Mouse (Mus musculus): ENCODE results near the gene Rpl13. TPM values are rescaled to one million over a fixed set of nuclear protein-coding genes. Genes with fewer than 3 reads are reported as not detected.

The Rpl13 gene
- polyA plus RNA-seq (2014; fragmentation: Nextera tagmentation; extraction: Ambion mirVana), result 1,906 and 1,976 TPM in 2 replicates

DNA sequence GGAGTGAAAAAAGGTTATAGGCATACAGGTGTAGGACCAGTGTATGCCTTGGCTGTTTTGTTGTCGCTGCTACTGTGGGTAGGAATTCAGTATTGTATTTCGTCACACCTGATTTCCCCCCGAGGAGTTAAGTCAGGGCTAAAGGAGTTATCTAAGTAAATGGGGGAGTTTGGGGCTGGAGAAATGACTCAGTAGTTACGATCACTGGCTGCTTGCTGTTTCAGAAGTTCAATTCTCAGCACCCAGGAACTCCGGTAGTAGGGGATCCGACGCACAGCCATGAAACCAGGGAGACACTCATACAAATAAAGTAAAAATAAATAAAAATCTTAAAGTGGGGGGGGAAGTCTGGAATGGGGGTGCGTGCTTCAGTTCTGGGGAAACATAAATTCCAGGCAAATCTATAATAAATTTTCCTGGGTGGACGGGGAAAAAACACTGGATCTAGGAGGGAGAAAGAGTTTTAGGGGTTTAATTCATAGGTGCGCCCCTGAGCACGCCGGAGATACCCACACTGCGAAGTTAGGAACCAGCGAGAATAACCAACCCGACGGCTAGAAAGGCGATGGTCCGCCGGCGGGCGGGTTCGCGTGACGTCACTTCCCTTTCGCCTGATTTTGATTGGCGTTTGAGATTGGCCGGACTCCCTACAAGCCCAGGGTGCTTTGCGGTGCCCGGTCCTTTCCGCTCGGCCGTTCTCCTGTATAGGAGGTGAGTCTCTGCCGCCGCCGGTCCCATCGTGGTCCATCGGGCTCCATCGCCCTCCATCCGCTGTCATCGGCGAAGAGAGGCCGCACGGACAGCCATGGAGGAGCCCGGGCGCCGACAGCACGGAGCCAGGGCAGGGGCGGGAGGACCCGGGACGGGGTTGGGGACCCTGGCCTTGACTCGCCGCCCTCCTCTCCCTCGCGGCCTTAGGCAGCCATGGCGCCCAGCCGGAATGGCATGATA is at the start of gene Rpl13:
Gene Rpl13 (plus strand): TSS at position 616 of the 951 bp plus-strand sequence.
- no peaks in the 10 kb centered on the region for H3K9me3 ChIP-seq (ENCODE audit: control insufficient read depth, low read length)
- 2% methylated on average over 53 of the region's 56 CpGs for WGBS
- peak within 1 kb of the TSS; percentile 99 for H3K9ac ChIP-seq (ENCODE audit: low read length)
- peak within 1 kb of the TSS; percentile 85 for H3K4me3 ChIP-seq (ENCODE audit: low read depth, low read length)
- peaks cover 41% of the 10 kb centered on the region for H3K36me3 ChIP-seq (ENCODE audit: control insufficient read depth, insufficient read depth, low read length)
- DNase-seq (ENCODE audit: low spot score) (peak; percentile 99), ATAC-seq (replicated peaks; ENCODE audit: low FRiP score, low TSS enrichment, low read depth) (peak; percentile 92)
- H3K4me1 ChIP-seq (replicated peaks; ENCODE audit: control insufficient read depth, insufficient read depth, low read length), result peaks cover 8% of the 10 kb centered on the region
- peak within 1 kb of the TSS; percentile 94 for H3K4me2 ChIP-seq (ENCODE audit: low read length)
- no peaks in the 10 kb centered on the region for H3K27me3 ChIP-seq (replicated peaks; ENCODE audit: control insufficient read depth, insufficient read depth, low read length)
- peak within 1 kb of the TSS; percentile 89 for H3K27ac ChIP-seq (ENCODE audit: low read depth)

DNA sequence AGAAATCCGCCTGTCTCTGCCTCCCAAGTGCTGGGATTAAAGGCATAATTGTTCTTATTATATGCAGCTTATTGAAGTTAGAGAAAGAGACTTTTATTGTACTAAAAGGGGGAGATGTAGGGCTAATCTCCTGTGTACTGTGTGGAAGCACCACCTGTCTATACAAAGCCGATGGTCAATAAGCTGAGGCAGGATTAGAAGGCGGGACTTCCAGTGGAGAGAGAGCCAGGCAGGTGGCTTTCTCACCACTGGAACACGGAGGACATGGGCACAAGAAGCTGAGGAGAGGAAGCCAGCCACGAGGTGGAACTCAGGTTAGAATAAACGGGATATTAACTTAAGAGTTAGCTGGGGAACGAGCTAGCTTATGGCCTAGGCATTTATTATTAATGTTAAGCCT is 39.4 kb upstream of the Rpl13 start, which contains the start of gene Spg7:
Gene Spg7 (plus strand): TSS at position 222 of the 400 bp plus-strand sequence.
- DNase-seq (ENCODE audit: low spot score), result no peak
- Histone ChIP-seq H3K27ac (ENCODE audit: low read depth) (no peak within 1 kb of the TSS), H3K27me3 (replicated peaks; ENCODE audit: control insufficient read depth, insufficient read depth, low read length) (no peaks in the 10 kb centered on the region), H3K36me3 (ENCODE audit: control insufficient read depth, insufficient read depth, low read length) (peaks cover 5% of the 10 kb centered on the region; the same call in 1 of the 2 replicates), H3K4me2 (ENCODE audit: low read length) (no peak within 1 kb of the TSS), H3K9me3 (ENCODE audit: control insufficient read depth, low read length) (no peaks in the 10 kb centered on the region), H3K4me1 (replicated peaks; ENCODE audit: control insufficient read depth, insufficient read depth, low read length) (peaks cover 16% of the 10 kb centered on the region), H3K9ac (ENCODE audit: low read length) (no peak within 1 kb of the TSS), H3K4me3 (ENCODE audit: low read depth, low read length) (no peak within 1 kb of the TSS)
- no peak for ATAC-seq (replicated peaks; ENCODE audit: low FRiP score, low TSS enrichment, low read depth)
- WGBS, result 75% methylated on average over 7 of the region's 7 CpGs

DNA sequence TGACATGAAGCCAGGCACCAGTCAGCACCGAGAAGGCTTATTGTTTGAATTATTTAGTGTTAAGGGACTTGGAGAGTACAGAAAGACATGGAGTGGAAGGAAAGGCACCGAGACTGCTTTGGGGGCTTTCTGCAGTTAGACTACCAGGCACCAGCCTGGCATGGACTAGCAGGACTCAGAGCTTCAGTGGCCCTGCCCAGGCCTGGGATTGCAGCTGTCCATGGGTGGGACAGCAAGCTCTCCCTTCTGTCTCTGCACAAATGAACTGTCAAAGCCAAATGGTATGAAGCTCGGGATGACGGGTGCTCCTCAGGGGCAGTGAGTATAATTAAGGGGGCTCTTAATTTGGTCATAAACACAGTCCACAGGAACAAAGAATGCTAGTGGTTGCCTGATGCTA is 38.1 kb upstream of the Rpl13 start:
- peaks cover 9% of the 10 kb centered on the region for H3K36me3 ChIP-seq (ENCODE audit: control insufficient read depth, insufficient read depth, low read length)
- H3K27ac ChIP-seq (ENCODE audit: low read depth), result no peak overlapping the region
- H3K4me2 ChIP-seq (ENCODE audit: low read length), result peak overlapping the region; percentile 59; the same call in 1 of the 2 replicates
- no peaks in the 10 kb centered on the region for H3K27me3 ChIP-seq (replicated peaks; ENCODE audit: control insufficient read depth, insufficient read depth, low read length)
- ATAC-seq (replicated peaks; ENCODE audit: low FRiP score, low TSS enrichment, low read depth) (no peak), DNase-seq (ENCODE audit: low spot score) (no peak)
- H3K4me1 ChIP-seq (replicated peaks; ENCODE audit: control insufficient read depth, insufficient read depth, low read length), result peaks cover 16% of the 10 kb centered on the region
- WGBS, result 80% methylated on average over 4 of the region's 4 CpGs
- no peak overlapping the region for H3K4me3 ChIP-seq (ENCODE audit: low read depth, low read length)
- H3K9me3 ChIP-seq (ENCODE audit: control insufficient read depth, low read length), result no peaks in the 10 kb centered on the region
- H3K9ac ChIP-seq (ENCODE audit: low read length), result no peak overlapping the region

DNA sequence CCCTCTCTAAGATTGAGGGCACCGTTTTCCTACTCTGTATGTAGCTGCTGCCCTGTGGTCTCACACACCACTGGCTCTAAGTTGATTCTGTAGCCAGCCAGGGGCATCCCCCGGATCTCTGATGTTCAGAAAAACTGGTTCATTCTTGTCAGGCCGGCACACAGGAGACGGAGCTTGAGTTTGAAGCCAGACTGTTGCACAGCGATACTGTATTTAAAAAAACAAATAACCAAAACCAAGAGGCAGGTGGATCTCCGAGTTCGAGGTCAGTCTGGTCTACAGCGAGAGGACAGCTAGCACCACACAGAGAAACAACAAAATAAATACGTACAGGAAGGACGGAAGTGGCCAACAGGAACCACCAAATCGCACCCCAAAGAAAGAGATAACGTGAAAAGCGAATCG is 37.3 kb upstream of the Rpl13 start:
- DNase-seq (ENCODE audit: low spot score) (peak; percentile 76), ATAC-seq (replicated peaks; ENCODE audit: low FRiP score, low TSS enrichment, low read depth) (peak; percentile 28; the same call in 1 of the 2 replicates)
- peaks cover 16% of the 10 kb centered on the region for H3K4me1 ChIP-seq (replicated peaks; ENCODE audit: control insufficient read depth, insufficient read depth, low read length)
- H3K27ac ChIP-seq (ENCODE audit: low read depth), result peak overlapping the region; percentile 85
- WGBS, result under 1% methylated on average over 14 of the region's 14 CpGs
- peak overlapping the region; percentile 85 for H3K4me3 ChIP-seq (ENCODE audit: low read depth, low read length)
- H3K27me3 ChIP-seq (replicated peaks; ENCODE audit: control insufficient read depth, insufficient read depth, low read length), result no peaks in the 10 kb centered on the region
- H3K9ac ChIP-seq (ENCODE audit: low read length), result peak overlapping the region; percentile 94
- no peaks in the 10 kb centered on the region for H3K9me3 ChIP-seq (ENCODE audit: control insufficient read depth, low read length)
- peak overlapping the region; percentile 59 for H3K4me2 ChIP-seq (ENCODE audit: low read length)
- H3K36me3 ChIP-seq (ENCODE audit: control insufficient read depth, insufficient read depth, low read length), result peaks cover 9% of the 10 kb centered on the region

DNA sequence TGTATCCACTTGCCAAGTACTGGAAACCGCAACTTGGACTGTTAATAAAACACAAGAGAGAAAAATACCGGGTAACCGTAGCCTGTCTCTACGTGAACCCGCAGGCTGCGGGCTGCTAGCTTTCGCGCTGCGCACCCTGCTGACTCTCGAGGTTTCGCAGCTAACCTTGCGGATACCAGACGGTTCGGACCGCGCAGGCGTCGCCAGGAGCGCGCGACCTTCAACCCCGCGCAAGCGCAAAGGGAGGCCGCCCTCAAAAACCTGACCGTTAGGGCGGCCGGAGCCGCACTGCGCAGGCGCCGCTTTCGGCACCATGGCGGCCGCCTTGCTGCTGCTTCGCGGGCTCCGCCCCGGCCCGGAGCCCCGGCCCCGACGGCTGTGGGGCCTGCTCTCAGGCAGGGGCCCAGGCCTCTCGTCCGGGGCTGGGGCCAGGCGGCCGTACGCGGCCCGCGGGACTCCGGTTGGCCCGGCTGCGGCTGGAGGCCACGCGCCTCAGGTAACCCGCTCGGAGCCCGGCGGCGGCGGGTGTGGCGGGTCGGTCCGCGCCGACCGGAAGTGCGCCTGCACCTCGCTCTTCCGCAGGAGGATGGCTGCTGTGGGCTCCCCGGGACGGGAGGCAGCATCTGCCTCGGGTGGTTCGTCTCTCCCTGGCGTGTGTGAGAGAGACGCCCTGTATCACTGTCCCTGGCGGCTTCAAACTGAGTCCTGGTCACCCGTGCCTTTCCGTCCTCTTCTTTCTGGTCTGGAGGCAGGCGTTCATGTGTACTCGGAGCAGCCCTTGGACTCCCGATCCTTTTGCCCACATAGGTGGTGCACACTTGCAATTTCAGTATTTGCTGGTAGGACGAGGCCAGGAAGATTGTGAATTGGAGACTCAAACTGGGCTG is 36.7 kb upstream of the Rpl13 start:
- H3K27me3 ChIP-seq (replicated peaks; ENCODE audit: control insufficient read depth, insufficient read depth, low read length), result no peaks in the 10 kb centered on the region
- H3K27ac ChIP-seq (ENCODE audit: low read depth), result peak overlapping the region; percentile 85
- H3K36me3 ChIP-seq (ENCODE audit: control insufficient read depth, insufficient read depth, low read length), result peaks cover 14% of the 10 kb centered on the region
- H3K4me1 ChIP-seq (replicated peaks; ENCODE audit: control insufficient read depth, insufficient read depth, low read length), result peaks cover 16% of the 10 kb centered on the region
- peak overlapping the region; percentile 94 for H3K9ac ChIP-seq (ENCODE audit: low read length)
- H3K4me3 ChIP-seq (ENCODE audit: low read depth, low read length), result peak overlapping the region; percentile 85
- DNase-seq (ENCODE audit: low spot score), result peak; percentile 93
- H3K9me3 ChIP-seq (ENCODE audit: control insufficient read depth, low read length), result no peaks in the 10 kb centered on the region
- peak; percentile 95 for ATAC-seq (replicated peaks; ENCODE audit: low FRiP score, low TSS enrichment, low read depth)
- 1% methylated on average over 72 of the region's 84 CpGs for WGBS
- H3K4me2 ChIP-seq (ENCODE audit: low read length), result peak overlapping the region; percentile 91

DNA sequence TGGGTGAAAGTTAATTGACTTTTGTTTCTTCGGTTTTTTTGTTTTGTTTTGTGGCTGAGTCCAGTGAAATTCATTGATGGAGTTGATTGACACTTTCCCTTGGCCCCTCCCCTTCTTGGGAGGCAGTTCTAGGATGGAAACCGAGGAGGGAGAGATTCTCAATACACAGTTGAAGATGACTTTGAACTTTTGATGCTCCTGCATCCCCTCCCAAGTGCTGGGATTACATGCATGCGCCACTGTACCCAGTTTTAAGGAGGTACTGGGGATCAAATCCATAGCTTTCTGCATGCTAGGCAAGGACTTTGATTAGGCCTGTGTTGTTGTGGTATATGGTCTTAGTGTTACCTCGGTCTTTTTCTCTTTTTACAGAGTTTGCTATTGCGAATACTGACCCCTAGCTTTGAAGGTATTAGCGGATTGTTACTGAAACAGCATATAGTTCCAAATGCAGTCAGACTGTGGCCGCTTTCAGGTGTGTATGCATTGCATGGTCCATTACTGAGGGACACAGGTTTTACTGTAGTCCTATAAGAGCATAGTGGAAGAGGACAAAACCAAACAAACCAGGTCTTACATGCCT is 36.0 kb upstream of the Rpl13 start:
- Histone ChIP-seq H3K9me3 (ENCODE audit: control insufficient read depth, low read length) (no peaks in the 10 kb centered on the region), H3K36me3 (ENCODE audit: control insufficient read depth, insufficient read depth, low read length) (peaks cover 17% of the 10 kb centered on the region), H3K4me3 (ENCODE audit: low read depth, low read length) (peak overlapping the region; percentile 85), H3K27me3 (replicated peaks; ENCODE audit: control insufficient read depth, insufficient read depth, low read length) (no peaks in the 10 kb centered on the region), H3K27ac (ENCODE audit: low read depth) (peak overlapping the region; percentile 85), H3K4me1 (replicated peaks; ENCODE audit: control insufficient read depth, insufficient read depth, low read length) (peaks cover 16% of the 10 kb centered on the region), H3K9ac (ENCODE audit: low read length) (peak overlapping the region; percentile 94), H3K4me2 (ENCODE audit: low read length) (peak overlapping the region; percentile 91)
- DNase-seq (ENCODE audit: low spot score) (no peak), ATAC-seq (replicated peaks; ENCODE audit: low FRiP score, low TSS enrichment, low read depth) (no peak)
- WGBS, result 40% methylated on average over 7 of the region's 7 CpGs

DNA sequence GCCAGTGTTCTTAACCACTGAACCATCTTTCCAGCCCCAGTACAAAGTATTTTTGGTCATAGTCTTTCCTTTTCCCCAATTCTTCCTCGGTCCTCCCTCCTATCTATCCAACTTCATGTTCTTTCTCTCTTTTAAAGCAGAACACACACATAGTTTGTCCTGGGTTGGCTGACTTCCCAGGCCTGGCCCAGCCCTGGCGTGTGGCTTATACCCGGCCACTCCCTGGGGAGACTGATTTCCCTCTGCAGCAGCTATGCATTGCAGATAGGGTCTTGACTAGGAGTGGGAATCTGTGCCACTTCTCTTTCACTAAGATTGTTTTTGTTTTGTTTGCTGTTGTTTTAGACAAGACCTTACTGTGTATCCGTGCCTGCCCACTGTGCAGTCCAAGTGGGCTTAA is 31.0 kb upstream of the Rpl13 start:
- Histone ChIP-seq H3K27me3 (replicated peaks; ENCODE audit: control insufficient read depth, insufficient read depth, low read length) (no peaks in the 10 kb centered on the region), H3K4me1 (replicated peaks; ENCODE audit: control insufficient read depth, insufficient read depth, low read length) (peaks cover 7% of the 10 kb centered on the region), H3K36me3 (ENCODE audit: control insufficient read depth, insufficient read depth, low read length) (peaks cover 60% of the 10 kb centered on the region), H3K4me3 (ENCODE audit: low read depth, low read length) (no peak overlapping the region), H3K4me2 (ENCODE audit: low read length) (no peak overlapping the region), H3K27ac (ENCODE audit: low read depth) (no peak overlapping the region), H3K9ac (ENCODE audit: low read length) (no peak overlapping the region), H3K9me3 (ENCODE audit: control insufficient read depth, low read length) (no peaks in the 10 kb centered on the region)
- no peak for DNase-seq (ENCODE audit: low spot score)
- 77% methylated on average over 4 of the region's 4 CpGs for WGBS
- no peak for ATAC-seq (replicated peaks; ENCODE audit: low FRiP score, low TSS enrichment, low read depth)

DNA sequence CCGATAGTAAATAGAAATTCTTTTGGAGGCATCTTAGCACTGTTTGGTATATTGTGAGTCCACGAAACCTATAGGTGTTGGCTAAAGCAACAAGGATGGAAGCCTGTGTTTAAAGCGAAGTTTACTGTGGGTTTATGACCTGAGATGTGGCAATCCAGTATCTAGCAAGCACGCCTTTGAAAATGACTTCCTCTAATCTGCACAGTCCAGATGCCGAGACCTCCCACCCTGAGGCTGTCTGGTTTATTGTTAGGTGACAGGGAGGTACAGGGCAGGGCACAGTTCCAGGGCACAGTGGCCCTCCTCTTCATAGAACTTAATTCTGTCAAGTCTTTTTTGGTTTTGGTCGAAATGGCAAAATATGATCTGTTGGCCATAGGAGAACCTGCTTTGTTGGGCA is 24.9 kb upstream of the Rpl13 start:
- H3K36me3 ChIP-seq (ENCODE audit: control insufficient read depth, insufficient read depth, low read length), result peaks cover 91% of the 10 kb centered on the region
- no peak for ATAC-seq (replicated peaks; ENCODE audit: low FRiP score, low TSS enrichment, low read depth)

More for the DNA sequence above, 24.9 kb upstream of the Rpl13 start:
- H3K9me3 ChIP-seq (ENCODE audit: control insufficient read depth, low read length), result no peaks in the 10 kb centered on the region
- H3K4me2 ChIP-seq (ENCODE audit: low read length), result no peak overlapping the region
- no peak overlapping the region for H3K27ac ChIP-seq (ENCODE audit: low read depth)
- no peak for DNase-seq (ENCODE audit: low spot score)
- H3K9ac ChIP-seq (ENCODE audit: low read length), result no peak overlapping the region
- 81% methylated on average over 6 of the region's 6 CpGs for WGBS
- H3K4me1 ChIP-seq (replicated peaks; ENCODE audit: control insufficient read depth, insufficient read depth, low read length), result no peaks in the 10 kb centered on the region
- H3K27me3 ChIP-seq (replicated peaks; ENCODE audit: control insufficient read depth, insufficient read depth, low read length), result no peaks in the 10 kb centered on the region
- H3K4me3 ChIP-seq (ENCODE audit: low read depth, low read length), result no peak overlapping the region

All from intestine, embryonic 14.5 days (tissue).